Mouse (Mus musculus) gastrocnemius, postnatal 14 days (tissue): Measurements from ENCODE around the gene Inpp4b. TPM values are rescaled to one million over a fixed set of nuclear protein-coding genes. Genes with fewer than 3 reads are reported as not detected.

Experiments
- DNase-seq: peaks from one replicate; pipeline ENCODE4 v3.0.0; 2021; ENCODE audit warnings: mixed read lengths
- intact Hi-C: fragments of 180-260 bp; cut with DNase I; formaldehyde crosslinking; loops from one replicate; pipeline ENCODE4 v1.15.1; 2025; ENCODE audit warnings: low total_unique reads
- total RNA-seq, 2 experiments: library from RNA; stranded (reverse); gene quantifications; 2 replicates each; pipeline ENCODE4 v1.2.3; 2021

Gene Inpp4b
- total RNA-seq, 2 experiments from 2014 or later, result 13.2 to 16.5 TPM

DNA sequence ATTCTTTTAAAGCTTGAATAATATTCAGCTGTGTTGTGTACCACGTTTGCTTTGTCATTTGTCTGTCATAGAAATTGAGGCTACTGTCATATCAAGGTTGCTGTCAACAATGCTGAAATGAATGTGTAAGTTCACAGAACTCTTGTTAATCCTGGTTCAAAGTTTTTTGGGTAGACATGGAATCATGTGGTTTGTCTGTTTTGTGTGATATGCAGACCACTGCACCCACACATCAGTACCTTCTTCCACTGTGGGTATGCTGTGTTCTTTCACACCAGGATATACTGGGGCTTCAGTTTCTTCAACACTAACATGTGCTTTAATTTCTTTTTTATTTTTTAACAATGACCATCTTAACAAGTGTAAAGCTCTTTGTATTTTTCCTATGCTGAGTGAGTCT lies 220.0 kb downstream of the Inpp4b start:
- no peak for DNase-seq

GRCm38 (mm10) chr8:81565484-81565883 lies 223.1 kb downstream of the Inpp4b start:
- no peak for DNase-seq
- intact Hi-C loops, result no loop called here

More for the DNA sequence above, 220.0 kb downstream of the Inpp4b start:
- intact Hi-C loops, result no loop called here

GRCm38 (mm10) chr8:81572319-81573104 lies 230.2 kb downstream of the Inpp4b start:
- intact Hi-C loops, result no loop called here

GRCm38 (mm10) chr8:81575268-81575917 lies 233.0 kb downstream of the Inpp4b start:
- intact Hi-C loops, result no loop called here
- DNase-seq, result no peak

More at GRCm38 (mm10) chr8:81572319-81573104, 230.2 kb downstream of the Inpp4b start:
- DNase-seq, result no peak

DNA sequence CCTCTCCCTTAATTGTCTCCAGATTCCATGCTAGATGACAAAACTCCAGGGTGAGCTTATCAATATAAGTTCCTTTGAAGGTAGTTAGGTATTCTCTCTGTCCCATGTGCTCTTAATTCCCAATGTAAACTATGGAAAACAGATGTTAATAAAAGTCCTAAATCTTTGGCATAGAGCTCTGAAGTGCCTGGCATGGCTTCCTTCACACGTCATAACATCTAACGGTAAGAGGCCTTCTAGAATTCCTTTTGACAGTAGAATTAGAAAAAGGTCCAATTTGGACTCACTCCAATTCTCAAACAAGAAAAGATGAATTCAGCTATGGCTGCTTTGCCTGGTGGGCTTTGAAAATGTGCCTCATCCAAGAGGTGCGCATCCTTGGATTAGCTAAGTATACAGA lies 236.6 kb downstream of the Inpp4b start:
- DNase-seq, result no peak

GRCm38 (mm10) chr8:81581817-81582437 lies 239.6 kb downstream of the Inpp4b start:
- no peak for DNase-seq
- intact Hi-C loops, result no loop called here

More for the DNA sequence above, 236.6 kb downstream of the Inpp4b start:
- intact Hi-C loops, result no loop called here

- intact Hi-C loops, result no loop called here
Measured at GRCm38 (mm10) chr8:81582906-81583305, 240.6 kb downstream of the Inpp4b start.

GRCm38 (mm10) chr8:81586783-81587182 lies 244.4 kb downstream of the Inpp4b start:
- intact Hi-C loops, result no loop called here
- no peak for DNase-seq

More at GRCm38 (mm10) chr8:81582906-81583305, 240.6 kb downstream of the Inpp4b start:
- DNase-seq, result no peak

GRCm38 (mm10) chr8:81594134-81594714 lies 251.9 kb downstream of the Inpp4b start:
- intact Hi-C loops, result no loop called here
- DNase-seq, result no peak

GRCm38 (mm10) chr8:81599209-81599608 lies 256.9 kb downstream of the Inpp4b start:
- DNase-seq, result no peak
- intact Hi-C loops, result no loop called here

DNA sequence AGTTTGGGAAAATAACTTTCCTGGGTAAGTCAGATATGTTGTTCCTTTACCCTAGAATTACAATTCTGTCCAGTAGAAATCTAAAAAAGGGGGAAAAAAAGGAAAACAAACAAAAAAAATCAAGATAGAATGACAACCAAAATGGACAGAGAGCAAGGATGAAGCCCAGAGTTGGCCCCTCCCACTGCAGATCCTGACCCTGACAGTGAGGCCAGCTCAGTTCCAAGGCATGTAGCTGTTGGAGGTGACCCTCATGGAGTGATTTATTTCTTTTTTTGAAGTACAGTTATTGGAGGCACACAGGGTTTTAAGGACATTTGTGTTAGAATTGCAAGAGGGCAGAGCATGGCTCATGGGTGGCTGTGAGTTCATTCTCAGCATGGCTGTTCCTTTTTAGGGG lies 258.8 kb downstream of the Inpp4b start:
- intact Hi-C loops, result no loop called here
- no peak for DNase-seq

- no peak for DNase-seq
- intact Hi-C loops, result no loop called here
Measured at GRCm38 (mm10) chr8:81608082-81608481, 265.7 kb downstream of the Inpp4b start.

- intact Hi-C loops, result no loop called here
- DNase-seq, result no peak
Measured at GRCm38 (mm10) chr8:81609064-81609463, 266.7 kb downstream of the Inpp4b start.

DNA sequence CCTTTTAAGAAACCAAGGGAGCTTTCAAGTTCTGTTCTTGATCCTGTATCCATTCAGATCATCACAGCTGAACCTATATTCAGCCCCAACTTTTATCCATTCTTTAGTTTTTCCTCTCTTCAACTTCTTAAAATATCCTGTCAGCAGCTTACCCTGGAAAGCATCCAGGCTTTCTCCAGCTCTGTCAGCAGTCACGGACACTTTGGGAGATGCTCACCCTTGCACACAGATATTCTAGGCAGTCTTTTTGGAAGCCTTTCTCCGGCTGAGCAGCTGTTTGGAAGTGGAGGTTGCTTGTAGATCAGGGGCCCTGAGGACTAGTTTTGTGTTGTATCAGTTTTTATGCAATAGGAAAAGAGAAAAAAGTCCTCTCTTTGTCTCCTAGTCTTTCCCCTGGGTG lies 270.3 kb downstream of the Inpp4b start:
- intact Hi-C loops, result no loop called here
- no peak for DNase-seq

GRCm38 (mm10) chr8:81614135-81614534 lies 271.8 kb downstream of the Inpp4b start:
- no peak for DNase-seq
- intact Hi-C loops, result no loop called here

GRCm38 (mm10) chr8:81614605-81615004 lies 272.2 kb downstream of the Inpp4b start:
- intact Hi-C loops, result no loop called here
- no peak for DNase-seq

DNA sequence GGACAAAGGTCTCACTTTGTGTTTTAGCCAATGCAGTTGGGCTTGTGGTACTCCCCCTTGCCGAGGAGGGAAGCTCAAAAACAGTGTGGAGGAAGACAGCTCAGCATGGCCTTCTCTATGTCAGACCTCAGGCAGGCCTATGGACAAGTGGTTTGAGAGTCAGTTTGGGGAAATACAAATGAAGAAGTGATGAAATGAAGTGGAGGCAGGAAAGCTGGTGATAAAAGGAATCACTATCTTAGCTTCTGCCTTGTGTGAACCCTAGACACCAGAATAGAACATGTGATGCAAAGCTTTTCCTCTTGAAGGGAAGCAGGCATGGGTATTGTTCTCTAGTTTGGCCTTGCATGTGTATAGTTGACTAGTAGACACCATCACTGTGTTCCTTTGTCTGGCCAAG lies 273.2 kb downstream of the Inpp4b start:
- no peak for DNase-seq
- intact Hi-C loops, result no loop called here

DNA sequence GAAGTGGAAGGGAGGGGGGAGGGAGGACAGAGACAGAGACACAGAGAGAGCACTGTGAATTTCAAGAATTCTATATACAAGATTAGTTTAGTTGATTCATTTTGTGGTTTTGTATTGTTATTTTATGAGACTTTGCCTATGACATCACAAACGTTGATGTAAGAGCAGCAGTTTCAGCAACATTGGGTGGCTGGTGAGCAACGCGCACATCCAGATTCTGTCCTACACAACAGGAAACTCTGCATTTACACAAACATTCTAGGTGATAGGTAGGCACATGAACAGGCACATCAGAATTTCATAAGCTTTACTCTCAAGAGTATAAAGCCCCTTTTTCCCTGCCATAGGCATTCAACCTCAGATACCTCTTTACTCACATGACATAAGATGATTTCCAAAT lies 276.6 kb downstream of the Inpp4b start:
- DNase-seq, result no peak
- intact Hi-C loops, result no loop called here

DNA sequence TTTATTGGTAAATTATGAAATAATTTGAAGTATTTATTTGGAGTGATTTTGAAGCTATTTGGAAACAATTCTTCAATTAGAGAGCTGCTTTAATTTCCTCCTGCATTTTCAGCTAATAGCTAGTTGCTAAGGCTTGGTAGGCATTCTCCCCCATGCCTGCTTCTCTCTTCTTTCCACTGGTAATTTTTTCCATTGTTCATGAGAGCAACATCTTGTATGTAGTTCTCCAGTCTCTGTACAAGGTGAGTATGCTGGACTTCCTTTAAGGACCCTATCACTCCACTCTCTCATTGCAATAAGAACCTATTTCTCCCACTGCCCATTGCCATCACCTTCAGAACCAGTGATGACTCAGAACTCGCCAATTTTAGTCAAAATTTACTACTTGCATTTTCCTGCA lies 292.7 kb downstream of the Inpp4b start:
- no peak for DNase-seq
- intact Hi-C loops, result no loop called here

- intact Hi-C loops, result no loop called here
Measured at GRCm38 (mm10) chr8:81635912-81636583, 293.7 kb downstream of the Inpp4b start.

More at GRCm38 (mm10) chr8:81635912-81636583, 293.7 kb downstream of the Inpp4b start:
- no peak for DNase-seq
